Comparison of ENCODE assay signal across 9 mouse cellular contexts in genomic region chr7:27691076-27691475, GRCm38 (mm10). TPM values are rescaled to one million over a fixed set of nuclear protein-coding genes. Genes with fewer than 3 reads are reported as not detected.
A peak's percentile ranks its signal among the peaks of the same experiment; 100 is the strongest.
DNase-seq lines count a peak whose midpoint lies in the region; ATAC-seq and TF ChIP-seq lines count a peak whose summit lies in the region.
"Had no signal": no experiment of that assay in that cellular context is flagged by ENCODE, and none has a peak within 500 bp of the region (broad histone marks: within the 10 kb centered on the region; RNA-seq: fewer than 3 reads in every experiment).

No protein-coding gene starts in this region.

- H3K4me3 ChIP-seq in left cerebral cortex, adult 2 months: no peak overlapping the region
- no peak overlapping the region for H3K4me3 ChIP-seq in stomach, postnatal 0 days (ENCODE audit: low read depth, low read length)

- peak; percentile 63 for TF ChIP-seq CTCF in left cerebral cortex, adult 2 months (IDR thresholded peaks at IDR 0.05)
- TF ChIP-seq CTCF in stomach, postnatal 0 days (IDR thresholded peaks at IDR 0.05; ENCODE audit: low read depth): peak; percentile 80

- H3K4me2 ChIP-seq in stomach, postnatal 0 days (replicated peaks; ENCODE audit: low read depth): no peak overlapping the region

- no peak overlapping the region for H3K9ac ChIP-seq in stomach, postnatal 0 days (ENCODE audit: low read length)

- no peaks in the 10 kb centered on the region for H3K36me3 ChIP-seq in stomach, postnatal 0 days (ENCODE audit: control insufficient read depth, insufficient read depth, low read length)

- DNase-seq in adrenal gland, adult 2 months: peak; percentile 10
- no peak for DNase-seq in adrenal gland, postnatal 4 days (ENCODE audit: low spot score in 2 of 2)
- DNase-seq in left cerebral cortex, adult 2 months (ENCODE audit: extremely low spot score in 1 of 2, low spot score in 2 of 2): no peak
- no peak for DNase-seq in left cerebral cortex, adult 11 months (ENCODE audit: low spot score)
- peak; percentile 29 for DNase-seq in adipocyte (ENCODE audit: low spot score)
- DNase-seq in kidney, postnatal 36 days: peak; percentile 9 to 56
- DNase-seq in stomach, postnatal 0 days (ENCODE audit: low spot score): peak; percentile 43
- no peak for DNase-seq in layer of hippocampus, adult 18-20 months (ENCODE audit: low spot score in 2 of 2)

- no peaks in the 10 kb centered on the region for H3K9me3 ChIP-seq in stomach, postnatal 0 days (ENCODE audit: control insufficient read depth, low read length)

- no peak for TF ChIP-seq EP300 in stomach, postnatal 0 days (optimal IDR thresholded peaks at IDR 0.05)

- no peak for ATAC-seq in stomach, postnatal 0 days (ENCODE audit: low FRiP score, low TSS enrichment)

- H3K27ac ChIP-seq in left cerebral cortex, adult 2 months: no peak overlapping the region
- H3K27ac ChIP-seq in stomach, postnatal 0 days (replicated peaks): no peak overlapping the region
- H3K27ac ChIP-seq: macrophage had no signal

- H3K4me1 ChIP-seq in stomach, postnatal 0 days (replicated peaks; ENCODE audit: control insufficient read depth, insufficient read depth): no peaks in the 10 kb centered on the region

- WGBS in stomach, postnatal 0 days: 41% methylated on average over 5 of the region's 5 CpGs

- intact Hi-C loops in left cerebral cortex, adult 2 months (cut with DNase I): loop anchor here (1.0 kb wide), 1 partner anchor 34 kb away; no protein-coding TSS in a partner anchor

- no peaks in the 10 kb centered on the region for H3K27me3 ChIP-seq in stomach, postnatal 0 days (ENCODE audit: control insufficient read depth, insufficient read depth, low read length)

RNA-seq across cellular contexts. Expression of gene Zfp607b, which starts 1.9 kb away (rescaled TPM):
- total RNA-seq in adrenal gland, adult 2 months (2021): 1 to 10 TPM in 1 of 2 experiments, under 1 TPM in 1; 0.81 to 1.7 TPM
- polyA plus RNA-seq in adrenal gland, adult 2 months (2012; rRNA removed): 0.10 and 0.31 TPM in 2 replicates
- total RNA-seq in adrenal gland, postnatal 4 days (2021): 1 to 10 TPM; 2.9 to 3.5 TPM
- 10 to 100 TPM; 11.8 to 11.9 TPM for total RNA-seq in left cerebral cortex, adult 2 months (2021)
- polyA plus RNA-seq in stomach, postnatal 0 days (2015; fragmentation: Nextera tagmentation; extraction: Ambion mirVana): 1.9 and 2.0 TPM in 2 replicates
- 10 to 100 TPM; 10.3 to 10.6 TPM for total RNA-seq in layer of hippocampus, adult 18-20 months (2021)

RNA-seq across cellular contexts. Expression of gene Map3k10, which starts 16.7 kb away (rescaled TPM):
- total RNA-seq in adrenal gland, adult 2 months (2021): 10 to 100 TPM; 21.9 to 35.1 TPM
- 65.4 and 93.7 TPM in 2 replicates for polyA plus RNA-seq in adrenal gland, adult 2 months (2012; rRNA removed)
- 10 to 100 TPM; 30.3 to 31.9 TPM for total RNA-seq in adrenal gland, postnatal 4 days (2021)
- total RNA-seq in left cerebral cortex, adult 2 months (2021): 100 to 1,000 TPM; 202 to 214 TPM
- polyA plus RNA-seq in stomach, postnatal 0 days (2015; fragmentation: Nextera tagmentation; extraction: Ambion mirVana): 4.2 and 4.6 TPM in 2 replicates
- total RNA-seq in layer of hippocampus, adult 18-20 months (2021): 100 to 1,000 TPM; 175 to 180 TPM

RNA-seq across cellular contexts. Expression of gene Ttc9b, which starts 37.4 kb away (rescaled TPM):
- not detected for total RNA-seq in adrenal gland, adult 2 months (2021)
- 0.06 and 0.48 TPM in 2 replicates for polyA plus RNA-seq in adrenal gland, adult 2 months (2012; rRNA removed)
- total RNA-seq in adrenal gland, postnatal 4 days (2021): 1 to 10 TPM; 1.1 to 1.6 TPM
- total RNA-seq in left cerebral cortex, adult 2 months (2021): 100 to 1,000 TPM in 1 of 2 experiments, 10 to 100 TPM in 1; 99.1 to 101 TPM
- 1.4 and 1.6 TPM in 2 replicates for polyA plus RNA-seq in stomach, postnatal 0 days (2015; fragmentation: Nextera tagmentation; extraction: Ambion mirVana)
- 10 to 100 TPM; 45.3 to 45.7 TPM for total RNA-seq in layer of hippocampus, adult 18-20 months (2021)
- polyA plus RNA-seq: macrophage had no signal

RNA-seq across cellular contexts. Expression of gene Zfp60, which starts 40.1 kb away (rescaled TPM):
- total RNA-seq in adrenal gland, adult 2 months (2021): 10 to 100 TPM; 12.7 to 14.1 TPM
- polyA plus RNA-seq in adrenal gland, adult 2 months (2012; rRNA removed): 0.40 and 0.85 TPM in 2 replicates
- 10 to 100 TPM; 21.6 to 23.0 TPM for total RNA-seq in adrenal gland, postnatal 4 days (2021)
- 10 to 100 TPM; 31.9 to 35.0 TPM for total RNA-seq in left cerebral cortex, adult 2 months (2021)
- polyA plus RNA-seq in stomach, postnatal 0 days (2015; fragmentation: Nextera tagmentation; extraction: Ambion mirVana): 8.4 and 9.3 TPM in 2 replicates
- total RNA-seq in layer of hippocampus, adult 18-20 months (2021): 10 to 100 TPM; 36.0 to 37.7 TPM

Comparison
In these comparisons a context has a peak if more than half of its experiments do, and no peak if none do; other contexts are left out.
1. DNase-seq: peak in adrenal gland, adult 2 months (single experiment), adipocyte (single experiment), kidney, postnatal 36 days (2 of 2) and stomach, postnatal 0 days (single experiment); none in adrenal gland, postnatal 4 days (0 of 2), left cerebral cortex, adult 2 months (0 of 2), left cerebral cortex, adult 11 months (single experiment) and layer of hippocampus, adult 18-20 months (0 of 2).
2. RNA of gene Map3k10, which starts 16.7 kb away (total RNA-seq): 202 to 214 TPM in left cerebral cortex, adult 2 months and 175 to 180 TPM in layer of hippocampus, adult 18-20 months; 21.9 to 35.1 TPM in adrenal gland, adult 2 months and 30.3 to 31.9 TPM in adrenal gland, postnatal 4 days; every median in the first group is over 4 times any median in the second.
3. RNA of gene Ttc9b, which starts 37.4 kb away (total RNA-seq): 99.1 to 101 TPM in left cerebral cortex, adult 2 months and 45.3 to 45.7 TPM in layer of hippocampus, adult 18-20 months; 1.1 to 1.6 TPM in adrenal gland, postnatal 4 days and not detected in adrenal gland, adult 2 months; every median in the first group is over 10 times any median in the second.